Mouse (Mus musculus) stomach, postnatal 0 days (tissue): ENCODE measurements at regions not wholly inside any gene's neighbourhood (a gene's known extent, or its start where the extent isn't known, plus 50 kb on each side); places are given as distances from the start of the nearest gene placed in this dataset.

Source experiments
- ATAC-seq: fragments of 200-750 bp; cut with Nextera tagmentation; 2 replicates; pipeline ENCODE4 v1.8.0; 2017; ENCODE audit not compliant: low FRiP score, low TSS enrichment
- DNase-seq: peaks from one replicate; pipeline ENCODE4 v3.0.0-alpha.2; 2016; ENCODE audit warnings: low spot score
- H3K27ac ChIP-seq: fragments of 300-500 bp; sonication (generic); replicated peaks from 2 replicates; pipeline ENCODE4 v1.5.1; 2014; ENCODE audit warnings: mild to moderate bottlenecking, control low read depth
- H3K27me3 ChIP-seq: fragments of 300-500 bp; sonication (generic); 2 replicates; pipeline ENCODE4 v1.6.1; 2014; ENCODE audit warnings: low read length; ENCODE audit not compliant: control insufficient read depth, insufficient read depth
- H3K36me3 ChIP-seq: fragments of 300-500 bp; sonication (generic); 2 replicates; pipeline ENCODE4 v1.6.1; 2014; ENCODE audit warnings: low read length, mixed read lengths; ENCODE audit not compliant: control insufficient read depth, insufficient read depth
- H3K4me1 ChIP-seq: fragments of 300-500 bp; sonication (generic); replicated peaks from 2 replicates; pipeline ENCODE4 v1.6.1; 2014; ENCODE audit warnings: antibody characterized with exemption; ENCODE audit not compliant: control insufficient read depth, insufficient read depth
- H3K4me2 ChIP-seq: fragments of 300-500 bp; sonication (generic); replicated peaks from 2 replicates; pipeline ENCODE4 v1.6.1; 2014; ENCODE audit warnings: low read depth, mild to moderate bottlenecking, control low read depth, moderate library complexity
- H3K4me3 ChIP-seq: fragments of 300-500 bp; sonication (generic); 2 replicates; pipeline ENCODE4 v1.5.1; 2014; ENCODE audit warnings: low read depth, low read length, control low read depth
- H3K9ac ChIP-seq: fragments of 300-500 bp; sonication (generic); 2 replicates; pipeline ENCODE4 v1.6.1; 2014; ENCODE audit warnings: mild to moderate bottlenecking, low read length, control low read depth, mixed read lengths
- H3K9me3 ChIP-seq: fragments of 300-500 bp; sonication (generic); 2 replicates; pipeline ENCODE4 v1.6.1; 2016; ENCODE audit warnings: low read length; ENCODE audit not compliant: control insufficient read depth
- CTCF ChIP-seq: IDR thresholded peaks from 2 replicates; pipeline ENCODE4 v1.5.1; 2016; ENCODE audit warnings: antibody characterized with exemption, low read depth, mild to moderate bottlenecking, moderate library complexity
- EP300 ChIP-seq: optimal IDR thresholded peaks from 2 replicates; pipeline ENCODE3; 2016; ENCODE audit warnings: antibody characterized with exemption
- WGBS: fragments of 180-500 bp; shearing (Covaris S2); extraction: QIAGEN DNeasy Blood & Tissue Kit; methylation state at CpG from one replicate; pipeline ENCODE4 v1.1.7; 2014; 5-methylcytosine and 5-hydroxymethylcytosine counted together

- Histone ChIP-seq H3K4me3 (no peak overlapping the region), H3K9me3 (no peaks in the 10 kb centered on the region), H3K4me1 (no peaks in the 10 kb centered on the region), H3K36me3 (no peaks in the 10 kb centered on the region), H3K27ac (no peak overlapping the region), H3K4me2 (no peak overlapping the region), H3K9ac (no peak overlapping the region), H3K27me3 (no peaks in the 10 kb centered on the region)
- ATAC-seq (no peak), DNase-seq (no peak)
- TF ChIP-seq EP300 (no peak), CTCF (no peak)
- whole genome bisulfite sequencing = 35% methylated on average over 2 of the region's 2 CpGs
Observed at GRCm38 (mm10) chr1:128740616-128741015, 148.5 kb upstream of the Cxcr4 start.

- Histone ChIP-seq H3K9me3 (no peaks in the 10 kb centered on the region), H3K27me3 (no peaks in the 10 kb centered on the region), H3K4me2 (no peak overlapping the region), H3K27ac (no peak overlapping the region), H3K9ac (no peak overlapping the region), H3K36me3 (no peaks in the 10 kb centered on the region), H3K4me3 (no peak overlapping the region), H3K4me1 (no peaks in the 10 kb centered on the region)
- 71% methylated on average over 4 of the region's 4 CpGs for WGBS
- ATAC-seq (no peak), DNase-seq (no peak)
- TF ChIP-seq CTCF (no peak), EP300 (no peak)
Observed at GRCm38 (mm10) chr1:128738152-128738551, 146.1 kb upstream of the Cxcr4 start.

- ATAC-seq (no peak), DNase-seq (no peak)
- no peak overlapping the region for H3K4me3 ChIP-seq
- no peak overlapping the region for H3K27ac ChIP-seq
- H3K36me3 ChIP-seq = no peaks in the 10 kb centered on the region
- no peak overlapping the region for H3K4me2 ChIP-seq
- no peak overlapping the region for H3K9ac ChIP-seq
- 52% methylated on average over 2 of the region's 2 CpGs for WGBS
- H3K9me3 ChIP-seq = no peaks in the 10 kb centered on the region
- no peaks in the 10 kb centered on the region for H3K4me1 ChIP-seq
- no peak for TF ChIP-seq CTCF
- no peak for TF ChIP-seq EP300
- H3K27me3 ChIP-seq = no peaks in the 10 kb centered on the region
Observed at GRCm38 (mm10) chr1:128734857-128735256, 142.8 kb upstream of the Cxcr4 start.

GRCm38 (mm10) chr1:128731445-128731844 is 139.4 kb upstream of the Cxcr4 start:
- no peaks in the 10 kb centered on the region for H3K27me3 ChIP-seq
- no peak overlapping the region for H3K4me2 ChIP-seq
- no peaks in the 10 kb centered on the region for H3K4me1 ChIP-seq
- no peak overlapping the region for H3K4me3 ChIP-seq
- H3K36me3 ChIP-seq = no peaks in the 10 kb centered on the region
- no peak overlapping the region for H3K27ac ChIP-seq
- WGBS = 70% methylated on average over 3 of the region's 3 CpGs
- H3K9me3 ChIP-seq = no peaks in the 10 kb centered on the region
- no peak for ATAC-seq
- no peak for DNase-seq
- no peak for TF ChIP-seq EP300
- no peak for TF ChIP-seq CTCF
- no peak overlapping the region for H3K9ac ChIP-seq

- TF ChIP-seq CTCF (no peak), EP300 (no peak)
- Histone ChIP-seq H3K9ac (no peak overlapping the region), H3K27ac (no peak overlapping the region), H3K27me3 (no peaks in the 10 kb centered on the region), H3K4me2 (no peak overlapping the region), H3K9me3 (no peaks in the 10 kb centered on the region), H3K36me3 (no peaks in the 10 kb centered on the region), H3K4me1 (no peaks in the 10 kb centered on the region), H3K4me3 (no peak overlapping the region)
- DNase-seq (no peak), ATAC-seq (no peak)
- 68% methylated on average over 6 of the region's 6 CpGs for WGBS
Observed at GRCm38 (mm10) chr1:128724433-128725091, 132.5 kb upstream of the Cxcr4 start.

- WGBS = 58% methylated on average over 3 of the region's 3 CpGs
- Histone ChIP-seq H3K9ac (no peak overlapping the region), H3K4me2 (no peak overlapping the region), H3K27ac (no peak overlapping the region), H3K9me3 (no peaks in the 10 kb centered on the region), H3K27me3 (no peaks in the 10 kb centered on the region), H3K4me3 (no peak overlapping the region), H3K4me1 (no peaks in the 10 kb centered on the region), H3K36me3 (no peaks in the 10 kb centered on the region)
- ATAC-seq (no peak), DNase-seq (no peak)
- TF ChIP-seq CTCF (no peak), EP300 (no peak)
Observed at GRCm38 (mm10) chr1:128723843-128724242, 131.8 kb upstream of the Cxcr4 start.
